Mouse (Mus musculus): ENCODE results near the gene Syt2.

The Syt2 gene

GRCm38 (mm10) chr1:134646261-134646962, at the start of gene Syt2:
Gene Syt2, plus strand, starts transcription at chr1:134646677.
- DNase-seq (ENCODE audit: low spot score in 2 of 2): no peak

GRCm38 (mm10) chr1:134597339-134598054, 49.0 kb upstream of the Syt2 start:
- no peak for DNase-seq (ENCODE audit: low spot score in 2 of 2)

GRCm38 (mm10) chr1:134604086-134604485, 42.4 kb upstream of the Syt2 start:
- DNase-seq (ENCODE audit: low spot score in 2 of 2): no peak

GRCm38 (mm10) chr1:134605670-134606069, 40.8 kb upstream of the Syt2 start:
- DNase-seq (ENCODE audit: low spot score in 2 of 2): no peak

- no peak for DNase-seq (ENCODE audit: low spot score in 2 of 2)
Measured at GRCm38 (mm10) chr1:134606381-134606780, 40.1 kb upstream of the Syt2 start.

GRCm38 (mm10) chr1:134607279-134607678, 39.2 kb upstream of the Syt2 start:
- DNase-seq (ENCODE audit: low spot score in 2 of 2): no peak

- DNase-seq (ENCODE audit: low spot score in 2 of 2): no peak
Measured at GRCm38 (mm10) chr1:134609172-134609571, 37.3 kb upstream of the Syt2 start.

GRCm38 (mm10) chr1:134614554-134614953, 31.9 kb upstream of the Syt2 start:
- DNase-seq (ENCODE audit: low spot score in 2 of 2): no peak

- no peak for DNase-seq (ENCODE audit: low spot score in 2 of 2)
Measured at GRCm38 (mm10) chr1:134614988-134615387, 31.5 kb upstream of the Syt2 start.

GRCm38 (mm10) chr1:134617656-134618055, 28.8 kb upstream of the Syt2 start:
- no peak for DNase-seq (ENCODE audit: low spot score in 2 of 2)

GRCm38 (mm10) chr1:134625325-134625724, 21.2 kb upstream of the Syt2 start:
- DNase-seq (ENCODE audit: low spot score in 2 of 2): no peak

- DNase-seq (ENCODE audit: low spot score in 2 of 2): no peak
Measured at GRCm38 (mm10) chr1:134629455-134629854, 17.0 kb upstream of the Syt2 start.

- no peak for DNase-seq (ENCODE audit: low spot score in 2 of 2)
Measured at GRCm38 (mm10) chr1:134634296-134634695, 12.2 kb upstream of the Syt2 start.

GRCm38 (mm10) chr1:134636245-134636644, 10.2 kb upstream of the Syt2 start:
- DNase-seq (ENCODE audit: low spot score in 2 of 2): no peak

- no peak for DNase-seq (ENCODE audit: low spot score in 2 of 2)
Measured at GRCm38 (mm10) chr1:134636684-134637083, 9.8 kb upstream of the Syt2 start.

GRCm38 (mm10) chr1:134638041-134638440, 8.4 kb upstream of the Syt2 start:
- no peak for DNase-seq (ENCODE audit: low spot score in 2 of 2)

GRCm38 (mm10) chr1:134638522-134638921, 8.0 kb upstream of the Syt2 start:
- no peak for DNase-seq (ENCODE audit: low spot score in 2 of 2)

GRCm38 (mm10) chr1:134639460-134639859, 7.0 kb upstream of the Syt2 start:
- DNase-seq (ENCODE audit: low spot score in 2 of 2): no peak

GRCm38 (mm10) chr1:134641507-134641906, 5.0 kb upstream of the Syt2 start:
- no peak for DNase-seq (ENCODE audit: low spot score in 2 of 2)

GRCm38 (mm10) chr1:134643702-134644101, 2.8 kb upstream of the Syt2 start:
- no peak for DNase-seq (ENCODE audit: low spot score in 2 of 2)

GRCm38 (mm10) chr1:134645408-134646200, 873 bp upstream of the Syt2 start:
- no peak for DNase-seq (ENCODE audit: low spot score in 2 of 2)

- no peak for DNase-seq (ENCODE audit: low spot score in 2 of 2)
Measured at GRCm38 (mm10) chr1:134646963-134647282, 446 bp downstream of the Syt2 start.

GRCm38 (mm10) chr1:134647591-134647990, 1.1 kb downstream of the Syt2 start:
- DNase-seq (ENCODE audit: low spot score in 2 of 2): no peak
